Mouse (Mus musculus): ENCODE results near the gene Astn2. TPM values are rescaled to one million over a fixed set of nuclear protein-coding genes. Genes with fewer than 3 reads are reported as not detected.

Astn2 gene
- total and polyA plus RNA-seq, 3 experiments: not detected

- H3K27me3 ChIP-seq (ENCODE audit: control insufficient read depth in 1 of 2, insufficient read depth in 2 of 2, low read length in 2 of 2): no peaks in the 10 kb centered on the region
Measured at GRCm38 (mm10) chr4:66405086-66405485, 675 bp upstream of the Astn2 start.

GRCm38 (mm10) chr4:66403708-66404200 lies 657 bp downstream of the Astn2 start:
- Histone ChIP-seq H3K36me3 (ENCODE audit: control insufficient read depth in 1 of 2, insufficient read depth in 2 of 2, low read length in 2 of 2) (no peaks in the 10 kb centered on the region), H3K9me3 (replicated peaks; ENCODE audit: insufficient read depth, low read length) (no peaks in the 10 kb centered on the region), H3K27me3 (ENCODE audit: control insufficient read depth in 1 of 2, insufficient read depth in 2 of 2, low read length in 2 of 2) (no peaks in the 10 kb centered on the region), H3K4me1 (ENCODE audit: control insufficient read depth in 1 of 2, insufficient read depth in 2 of 2, low read length in 2 of 2) (no peaks in the 10 kb centered on the region), H3K9ac (ENCODE audit: control insufficient read depth, low read depth, low read length, poor library complexity, severe bottlenecking) (no peak overlapping the region), H3K79me2 (ENCODE audit: control insufficient read depth, insufficient read depth, low read length, poor library complexity) (no peaks in the 10 kb centered on the region), H3K27ac (ENCODE audit: control insufficient read depth, low read depth, low read length) (no peak overlapping the region), H3K4me3 (ENCODE audit: control insufficient read depth in 1 of 2, insufficient read depth in 1 of 2, low read depth in 2 of 2, low read length in 2 of 2) (no peak overlapping the region)
- no peak for TF ChIP-seq E2F4 (IDR thresholded peaks at IDR 0.05; ENCODE audit: borderline replicate concordance, low read depth, low read length)
- TF ChIP-seq RCOR1 (IDR thresholded peaks at IDR 0.05; ENCODE audit: low read depth, low read length): no peak
- no peak for TF ChIP-seq CHD2 (IDR thresholded peaks at IDR 0.05; ENCODE audit: low read length)
- no peak for TF ChIP-seq MAZ (IDR thresholded peaks at IDR 0.05; ENCODE audit: low read depth, low read length)
- no peak for TF ChIP-seq ETS1 (IDR thresholded peaks at IDR 0.05; ENCODE audit: low read depth, low read length)
- no peak for TF ChIP-seq TBP (IDR thresholded peaks at IDR 0.05; ENCODE audit: low read depth, low read length)
- TF ChIP-seq TAL1 (IDR thresholded peaks at IDR 0.05; ENCODE audit: low read length): no peak
- no peak for TF ChIP-seq USF2 (IDR thresholded peaks at IDR 0.05; ENCODE audit: borderline replicate concordance in 1 of 2, insufficient read depth in 1 of 2, low read depth in 1 of 2, low read length in 2 of 2)
- TF ChIP-seq CHD1 (IDR thresholded peaks at IDR 0.05; ENCODE audit: low read depth, low read length): no peak
- TF ChIP-seq SMC3 (IDR thresholded peaks at IDR 0.05; ENCODE audit: low read depth, low read length): no peak
- no peak for TF ChIP-seq POLR2AphosphoS2 (IDR thresholded peaks at IDR 0.05; ENCODE audit: low read length)
- TF ChIP-seq MXI1 (IDR thresholded peaks at IDR 0.05; ENCODE audit: low read depth, low read length): no peak
- no peak for TF ChIP-seq MYB (IDR thresholded peaks at IDR 0.05; ENCODE audit: low read depth, low read length)
- TF ChIP-seq ZNF384 (IDR thresholded peaks at IDR 0.05; ENCODE audit: low read depth, low read length): no peak
- TF ChIP-seq USF1 (IDR thresholded peaks at IDR 0.05; ENCODE audit: low read depth, low read length): no peak
- no peak for TF ChIP-seq ZC3H11A (IDR thresholded peaks at IDR 0.05; ENCODE audit: low read depth, low read length)
- no peak for DNase-seq (ENCODE audit: low read depth, low spot score)

More at GRCm38 (mm10) chr4:66405086-66405485, 675 bp upstream of the Astn2 start:
- H3K9me3 ChIP-seq (replicated peaks; ENCODE audit: insufficient read depth, low read length): no peaks in the 10 kb centered on the region
- H3K4me1 ChIP-seq (ENCODE audit: control insufficient read depth in 1 of 2, insufficient read depth in 2 of 2, low read length in 2 of 2): no peaks in the 10 kb centered on the region
- no peak overlapping the region for H3K9ac ChIP-seq (ENCODE audit: control insufficient read depth, low read depth, low read length, poor library complexity, severe bottlenecking)
- H3K27ac ChIP-seq (ENCODE audit: control insufficient read depth, low read depth, low read length): no peak overlapping the region
- H3K36me3 ChIP-seq (ENCODE audit: control insufficient read depth in 1 of 2, insufficient read depth in 2 of 2, low read length in 2 of 2): no peaks in the 10 kb centered on the region
- no peaks in the 10 kb centered on the region for H3K79me2 ChIP-seq (ENCODE audit: control insufficient read depth, insufficient read depth, low read length, poor library complexity)
- no peak overlapping the region for H3K4me3 ChIP-seq (ENCODE audit: control insufficient read depth in 1 of 2, insufficient read depth in 1 of 2, low read depth in 2 of 2, low read length in 2 of 2)
- no peak for DNase-seq (ENCODE audit: low read depth, low spot score)
- TF ChIP-seq TAL1 (IDR thresholded peaks at IDR 0.05; ENCODE audit: low read length) (no peak), SMC3 (IDR thresholded peaks at IDR 0.05; ENCODE audit: low read depth, low read length) (no peak), ELF1 (IDR thresholded peaks at IDR 0.05; ENCODE audit: low read depth, low read length) (no peak), NRF1 (IDR thresholded peaks at IDR 0.05; ENCODE audit: insufficient read depth, low read depth, low read length, poor library complexity, severe bottlenecking) (no peak), POLR2AphosphoS2 (IDR thresholded peaks at IDR 0.05; ENCODE audit: low read length) (no peak), ZMIZ1 (IDR thresholded peaks at IDR 0.05; ENCODE audit: low read depth, low read length) (no peak)

All from MEL (cell line).